Mouse (Mus musculus) bone marrow macrophage, adult 2 months (primary cell): Measurements from ENCODE around the gene Fam114a2.

Experiments used
- CTCF ChIP-seq: IDR thresholded peaks from 2 replicates; pipeline ENCODE4 v1.5.1; 2012; ENCODE audit warnings: low read depth, mild to moderate bottlenecking, low read length, moderate library complexity
- POLR2A ChIP-seq: IDR thresholded peaks from 2 replicates; pipeline ENCODE4 v1.6.1; 2012; ENCODE audit warnings: mild to moderate bottlenecking, low read depth, low read length, borderline replicate concordance

DNA sequence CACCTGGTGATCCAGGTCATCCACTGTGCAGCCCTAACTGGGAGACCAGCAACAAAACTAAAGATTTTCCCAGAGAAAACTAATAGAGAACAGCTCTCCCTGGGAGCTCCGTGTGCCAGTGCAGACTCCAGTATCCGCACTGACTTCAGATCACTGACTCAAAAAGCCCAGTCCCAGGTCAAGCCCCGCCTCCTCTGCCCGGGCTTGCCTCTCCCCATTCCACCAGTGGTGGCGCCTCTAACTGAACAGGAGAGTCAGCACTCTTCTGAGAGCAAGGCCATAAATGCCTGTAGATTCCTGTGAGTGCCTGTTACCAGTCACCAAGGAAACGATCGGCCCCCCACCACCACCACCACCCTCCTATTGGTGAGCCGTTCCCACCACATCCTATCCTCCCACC lies 53.4 kb downstream of the Fam114a2 start:
- no peak for TF ChIP-seq CTCF
- TF ChIP-seq POLR2A = no peak
